Mouse (Mus musculus) leukemia stem cell, adult 10-12 weeks (primary cell): Measurements from ENCODE around the gene Cacnb1. TPM values are rescaled to one million over a fixed set of nuclear protein-coding genes. Genes with fewer than 3 reads are reported as not detected.

Experiments used
- polyA plus RNA-seq: library from polyadenylated mRNA; stranded (reverse); fragments of >175 nt; gene quantifications from 2 replicates; pipeline ENCODE4 v1.2.3, GENCODE M21; 2012; ENCODE audit warnings: low replicate concordance

Gene Cacnb1
- 2.1 and 2.2 TPM in 2 replicates for polyA plus RNA-seq

DNA sequence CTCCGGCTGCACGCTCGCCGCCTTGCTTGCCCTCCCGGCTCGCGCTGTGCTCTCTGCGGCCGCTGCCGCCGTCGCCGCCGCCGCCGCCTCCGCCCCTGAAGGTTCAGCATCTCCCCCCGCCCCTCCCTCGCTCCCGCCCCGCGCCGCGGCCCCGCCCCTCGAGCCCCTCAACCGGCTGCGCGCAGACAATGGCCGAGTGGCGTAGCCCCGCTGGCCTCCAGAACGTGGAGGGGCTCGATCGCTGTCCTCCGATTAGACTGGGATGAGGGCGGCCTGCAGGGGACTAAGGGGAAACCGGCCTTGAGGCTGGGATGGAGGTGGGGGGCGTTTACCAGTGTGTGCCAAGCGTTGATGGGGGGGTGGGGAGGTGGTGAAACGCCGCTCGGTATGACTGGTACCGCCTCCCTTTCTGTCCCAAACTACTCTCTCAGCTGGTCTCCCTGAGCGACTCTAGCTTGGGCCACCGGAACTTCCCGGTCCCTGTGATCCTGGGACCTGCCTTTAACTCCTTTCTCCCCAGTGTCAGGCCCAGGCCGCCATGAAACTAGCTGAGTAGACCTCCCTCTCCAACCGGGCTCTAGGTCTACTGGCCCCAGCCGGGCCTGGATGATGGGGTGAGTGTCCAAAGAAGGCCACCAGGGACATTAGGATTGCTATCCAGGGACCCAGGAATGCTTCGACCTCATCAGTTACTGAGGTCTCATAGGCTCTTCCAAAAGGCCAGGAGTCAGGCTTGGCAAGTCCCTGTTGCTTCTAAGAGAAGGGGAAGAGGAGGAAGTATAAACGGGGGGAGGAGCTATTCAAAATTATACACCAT lies at the start of gene Cacnb1:
Gene Cacnb1 (minus strand): TSS at position 480 of the 817 bp plus-strand sequence.

DNA sequence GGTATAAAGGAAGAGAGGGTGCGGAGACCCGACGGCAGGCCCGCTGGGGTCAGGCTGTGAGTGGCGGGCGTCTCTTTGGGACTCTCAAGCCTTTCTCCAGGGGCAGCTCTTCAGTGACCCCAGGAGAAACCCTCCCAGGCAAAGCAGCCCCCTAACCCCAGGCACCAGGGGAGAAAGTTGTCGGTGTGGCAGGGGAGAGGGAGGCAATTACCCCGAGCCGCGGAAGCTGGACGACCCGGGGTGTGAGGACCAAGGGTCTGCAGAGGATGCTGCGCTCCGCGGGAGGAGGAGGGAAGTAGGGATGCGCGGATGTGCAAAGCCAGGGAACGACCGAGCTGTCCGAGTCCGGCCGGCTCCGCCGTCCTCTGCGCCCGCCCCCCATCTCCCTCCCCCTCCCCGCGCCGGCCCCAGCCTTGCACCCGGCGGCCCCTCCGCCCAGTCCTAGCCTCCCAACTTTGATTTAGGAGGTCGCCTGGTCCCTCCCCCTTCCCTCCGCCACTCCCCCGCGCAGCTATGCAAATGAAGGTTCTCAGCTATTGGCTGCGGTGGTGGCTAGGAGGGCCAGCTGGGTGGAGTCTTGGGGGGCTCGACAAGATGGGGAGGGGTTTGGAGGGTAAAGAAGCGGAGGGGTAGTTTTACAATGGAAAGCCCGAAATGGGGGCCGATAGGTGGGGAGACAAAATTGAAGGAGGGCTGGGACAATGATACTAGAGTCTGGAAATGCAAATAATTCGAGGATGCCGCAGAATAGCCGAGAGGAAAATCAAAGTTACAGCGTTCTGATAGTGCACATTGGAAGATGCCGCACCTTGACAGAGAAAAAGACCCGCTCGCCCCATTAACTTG lies 30.4 kb upstream of the Cacnb1 start, which contains the start of gene Stac2:
Gene Stac2 (minus strand): TSS at position 474 of the 846 bp plus-strand sequence.

DNA sequence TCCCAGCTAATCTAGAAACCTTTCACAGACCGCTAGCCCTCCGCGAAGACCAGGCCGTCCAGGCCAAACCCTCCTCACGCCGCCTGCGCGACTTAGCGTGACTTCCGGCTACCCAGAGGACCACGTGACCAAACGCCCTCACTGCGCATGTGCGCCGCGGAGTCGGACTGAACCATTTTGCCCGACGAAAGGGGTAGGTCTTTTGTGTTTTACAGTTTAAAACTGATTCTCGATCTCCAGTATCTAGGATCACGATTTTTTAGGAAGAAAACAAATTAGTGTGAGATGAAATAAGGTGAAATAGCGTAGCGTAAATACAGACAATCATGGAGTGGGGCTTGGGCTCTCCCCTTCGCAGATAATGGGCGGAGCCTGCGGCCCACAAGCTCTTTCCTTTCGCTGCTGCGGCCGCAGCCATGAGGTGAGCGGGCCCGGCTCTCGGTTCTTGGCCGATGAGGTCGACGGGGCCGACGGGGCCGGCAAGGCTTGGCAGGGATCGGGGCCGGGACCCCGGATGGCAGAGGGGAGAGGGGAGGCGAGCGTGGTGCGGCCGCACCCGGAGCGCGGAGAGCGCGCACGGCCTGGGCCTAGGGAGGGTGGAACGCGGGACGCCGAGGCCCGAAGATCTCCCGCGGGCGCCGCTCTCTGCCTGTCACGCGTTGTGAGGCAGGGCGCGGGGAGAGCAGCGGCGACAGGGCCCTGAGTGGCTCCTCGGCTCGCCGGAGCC lies 3.9 kb upstream of the Cacnb1 start, which contains the start of gene Rpl19:
Gene Rpl19 (plus strand): TSS at position 141 of the 727 bp plus-strand sequence.

DNA sequence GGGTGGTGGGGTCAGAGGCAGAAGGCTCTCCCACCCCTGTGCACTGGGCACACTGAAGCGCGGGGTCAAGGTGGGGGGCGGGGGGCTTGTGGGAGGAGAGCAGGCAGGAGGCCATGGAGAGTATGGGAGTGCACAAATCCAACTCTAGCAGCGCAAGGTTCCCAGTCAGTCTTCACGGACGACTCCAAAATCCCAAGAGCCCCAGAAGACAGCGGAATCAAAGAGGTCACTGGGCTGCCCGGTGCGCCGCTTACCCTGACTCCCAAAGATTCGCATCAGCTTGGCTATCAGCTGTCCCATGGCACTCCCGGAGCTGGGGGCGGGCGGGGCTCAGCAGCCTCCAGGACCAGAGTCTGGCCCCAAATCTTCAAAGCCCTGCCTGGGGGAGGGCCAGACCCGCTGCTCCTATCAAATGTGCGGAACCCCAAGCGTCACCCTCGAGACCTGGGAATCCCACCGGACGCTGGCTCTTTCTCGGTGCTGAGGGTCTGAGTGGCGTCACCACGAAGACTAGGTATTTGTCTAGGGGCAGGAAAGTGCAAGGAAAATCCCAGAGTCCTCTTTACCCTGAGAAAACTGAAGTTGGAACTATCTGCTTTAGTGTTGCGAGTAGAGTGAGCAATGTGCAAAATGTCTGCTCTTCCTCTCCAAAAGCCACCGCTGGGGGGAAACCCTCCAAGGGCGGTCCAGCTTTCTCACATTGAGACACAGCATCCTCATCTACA lies 27.1 kb downstream of the Cacnb1 start, which contains the start of gene Arl5c:
Gene Arl5c (minus strand): TSS at position 618 of the 725 bp plus-strand sequence.

DNA sequence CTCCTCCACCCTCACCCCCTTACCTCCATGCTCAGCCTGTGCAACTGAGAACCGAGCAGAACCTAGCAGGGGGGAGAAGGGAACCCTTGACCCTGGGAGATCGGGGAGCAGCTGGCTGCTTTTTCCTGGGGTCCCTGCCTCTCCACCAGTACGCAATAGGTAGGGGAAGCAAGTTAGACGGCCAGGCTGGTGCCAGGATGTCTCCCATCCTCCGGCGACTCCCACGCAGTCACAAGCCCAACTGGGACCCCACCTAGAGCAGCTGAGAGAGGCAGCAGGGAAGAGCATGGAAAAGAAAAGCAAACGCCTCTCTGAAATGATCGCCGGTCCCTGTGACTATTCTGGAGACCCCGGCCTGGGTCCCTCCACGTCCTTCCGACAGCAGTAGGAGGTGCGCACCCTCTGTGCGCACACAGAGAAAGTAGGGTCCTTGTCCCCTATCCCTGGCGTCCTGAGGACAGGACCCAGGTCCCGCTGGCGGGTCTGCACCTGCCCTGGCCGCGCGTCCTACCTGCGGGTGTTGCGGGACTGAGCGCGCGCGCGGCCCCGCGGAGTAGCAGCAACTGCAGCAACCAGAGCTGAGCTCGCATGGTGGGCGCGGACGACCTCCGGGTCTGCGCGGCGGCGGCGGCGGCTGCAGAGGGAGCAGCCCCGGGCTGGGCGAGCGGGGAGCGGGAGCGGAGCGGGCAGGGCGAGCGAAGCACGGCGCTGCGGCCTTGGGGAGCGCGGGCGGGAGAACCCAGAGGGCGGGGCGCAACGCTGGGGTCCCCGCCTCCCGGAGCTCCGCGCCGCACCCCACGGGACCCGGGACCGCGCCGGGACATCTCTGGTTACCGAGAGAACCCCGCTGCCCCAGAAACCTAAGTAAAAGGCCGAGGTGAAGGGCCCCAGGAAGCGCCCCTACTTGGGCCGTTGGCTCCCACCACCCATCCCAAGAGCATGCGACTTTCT lies 36.8 kb downstream of the Cacnb1 start, which contains the start of gene Plxdc1:
Gene Plxdc1 (minus strand): TSS at position 718 of the 951 bp plus-strand sequence.

Other genes with a start within 250 kb of the Cacnb1 start
- 1.4 TPM in 1 of 2 replicates, not detected in the other for gene 1700001P01Rik, start 247.1 kb downstream of the Cacnb1 start, polyA plus RNA-seq
- 28.5 and 58.3 TPM in 2 replicates for gene Rpl23, start 240.6 kb downstream of the Cacnb1 start, polyA plus RNA-seq
- gene Lasp1, start 224.0 kb downstream of the Cacnb1 start, polyA plus RNA-seq: 26.1 and 92.3 TPM in 2 replicates
- 0.34 TPM in 1 of 2 replicates, not detected in the other for gene B230217C12Rik, start 182.3 kb downstream of the Cacnb1 start, polyA plus RNA-seq
- gene Fbxo47, start 138.9 kb downstream of the Cacnb1 start, polyA plus RNA-seq: not detected in 2 replicates
- 1.2 and 1.7 TPM in 2 replicates for gene Plxdc1, start 36.6 kb downstream of the Cacnb1 start, polyA plus RNA-seq
- 2.2 and 3.6 TPM in 2 replicates for gene Arl5c, start 26.9 kb downstream of the Cacnb1 start, polyA plus RNA-seq
- gene Rpl19, start 3.7 kb upstream of the Cacnb1 start, polyA plus RNA-seq: 412 and 530 TPM in 2 replicates
- 3.7 and 5.5 TPM in 2 replicates for gene Stac2, start 30.4 kb upstream of the Cacnb1 start, polyA plus RNA-seq
- gene Fbxl20, start 127.4 kb upstream of the Cacnb1 start, polyA plus RNA-seq: 5.5 and 7.2 TPM in 2 replicates
- 22.9 and 31.9 TPM in 2 replicates for gene Med1, start 170.3 kb upstream of the Cacnb1 start, polyA plus RNA-seq
- gene Cdk12, start 180.0 kb upstream of the Cacnb1 start, polyA plus RNA-seq: 17.0 and 18.5 TPM in 2 replicates